Mouse (Mus musculus): ENCODE data around the gene Top1.

- TF ChIP-seq CTCF (IDR thresholded peaks at IDR 0.05; ENCODE audit: borderline replicate concordance, insufficient read depth, low read length) (no peak), POLR2A (IDR thresholded peaks at IDR 0.05; ENCODE audit: low read depth, low read length) (peak; percentile 18)
Observed at GRCm38 (mm10) chr2:160731839-160732261, 86.2 kb downstream of the Top1 start.

Data from embryonic fibroblast, embryonic 13.5 days (primary cell).